Mouse (Mus musculus): ENCODE results near the gene Cfap46. TPM values are rescaled to one million over a fixed set of nuclear protein-coding genes. Genes with fewer than 3 reads are reported as not detected.

Gene Cfap46
- total RNA-seq, 2 experiments from 2014 or later: 3.3 to 4.0 TPM

DNA sequence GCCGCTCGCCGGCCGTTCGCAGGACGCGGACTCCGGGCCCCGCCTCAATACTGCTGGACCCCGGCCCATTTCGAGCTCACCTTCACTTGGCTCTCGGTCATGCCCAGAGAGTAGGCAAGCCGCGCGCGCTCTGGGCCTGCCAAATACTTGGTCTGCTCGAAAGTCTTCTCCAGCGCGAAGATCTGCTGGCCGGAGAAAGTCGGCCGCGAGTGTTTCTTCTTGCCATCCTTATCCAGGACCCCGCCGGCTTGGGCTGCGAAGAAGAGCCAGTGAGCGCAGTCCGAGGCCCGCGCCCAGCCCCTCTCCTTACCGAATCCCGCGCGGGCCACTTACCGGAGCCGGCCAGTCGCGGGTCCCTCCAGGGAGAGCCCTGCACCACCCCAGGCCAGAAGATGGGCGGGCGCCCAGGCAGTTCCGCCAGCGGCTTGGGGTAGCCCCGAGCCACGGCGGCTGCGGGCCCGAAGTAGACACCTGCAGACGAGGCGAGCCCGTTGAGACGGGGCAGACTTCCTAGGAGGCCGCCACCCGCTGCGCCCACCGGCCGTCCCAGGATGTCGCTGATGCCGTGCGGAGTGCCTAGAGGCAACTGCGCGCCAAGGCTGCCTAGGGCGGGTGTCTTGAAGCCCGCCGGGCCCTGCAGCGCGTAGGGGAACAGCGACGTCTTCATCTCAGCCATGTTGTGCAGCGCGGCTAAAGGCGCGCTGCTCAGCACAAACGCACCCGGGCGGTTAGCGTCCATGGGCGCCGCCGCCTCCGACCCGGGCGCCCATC, 101.6 kb downstream of the Cfap46 start:
- peak in 1 of 2 experiments; percentile 13 for DNase-seq (ENCODE audit: low spot score in 2 of 2)

DNA sequence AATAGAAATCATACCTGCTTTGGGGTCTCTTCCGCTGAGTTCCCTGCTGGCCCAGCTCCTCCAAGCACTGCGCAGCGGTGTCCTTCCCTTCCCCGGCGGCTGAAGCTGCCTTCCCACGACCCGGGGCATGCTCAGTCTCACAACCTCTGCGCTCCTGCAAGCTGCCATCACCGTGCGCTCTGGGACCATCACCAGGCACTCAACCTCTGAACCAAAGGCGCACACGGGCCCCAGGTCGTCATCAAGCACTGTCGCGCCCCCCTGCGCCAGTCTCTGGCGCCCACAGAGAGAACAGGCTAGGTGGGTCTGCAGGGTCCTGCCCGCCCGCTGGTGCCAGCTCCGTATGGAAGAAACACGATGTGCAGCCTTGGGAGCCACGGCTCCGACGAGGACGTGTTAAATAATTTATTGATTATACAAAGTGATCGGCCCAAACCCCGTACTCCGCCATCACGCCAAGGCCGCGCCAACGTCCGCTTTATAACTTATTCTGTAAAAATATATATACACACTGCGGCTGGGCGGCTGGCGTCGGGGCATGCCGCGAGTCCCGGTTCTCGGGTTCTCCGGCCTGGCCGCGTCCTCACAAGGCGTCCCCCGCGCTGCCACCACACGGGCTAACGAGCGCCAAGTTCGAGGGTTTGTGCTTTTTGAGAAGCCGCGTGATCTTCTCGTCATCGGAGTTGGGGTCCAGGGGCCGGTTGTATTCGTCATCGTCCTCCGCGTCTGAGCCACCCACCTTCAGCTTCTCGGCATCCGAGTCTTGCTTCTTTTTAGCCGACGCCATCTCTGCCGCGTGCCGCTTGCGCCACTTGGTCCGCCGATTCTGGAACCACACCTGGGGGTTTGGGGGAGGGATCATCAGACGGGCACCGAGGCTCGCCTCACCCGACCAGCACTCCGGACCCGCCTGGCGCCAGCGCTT, 102.5 kb downstream of the Cfap46 start:
- DNase-seq (ENCODE audit: low spot score in 2 of 2): peak in 1 of 2 experiments; percentile 15

- no peak for DNase-seq (ENCODE audit: low spot score in 2 of 2)
Measured at GRCm38 (mm10) chr7:139579261-139579905, 104.2 kb downstream of the Cfap46 start.

GRCm38 (mm10) chr7:139576064-139576686, 107.4 kb downstream of the Cfap46 start:
- no peak for DNase-seq (ENCODE audit: low spot score in 2 of 2)

DNA sequence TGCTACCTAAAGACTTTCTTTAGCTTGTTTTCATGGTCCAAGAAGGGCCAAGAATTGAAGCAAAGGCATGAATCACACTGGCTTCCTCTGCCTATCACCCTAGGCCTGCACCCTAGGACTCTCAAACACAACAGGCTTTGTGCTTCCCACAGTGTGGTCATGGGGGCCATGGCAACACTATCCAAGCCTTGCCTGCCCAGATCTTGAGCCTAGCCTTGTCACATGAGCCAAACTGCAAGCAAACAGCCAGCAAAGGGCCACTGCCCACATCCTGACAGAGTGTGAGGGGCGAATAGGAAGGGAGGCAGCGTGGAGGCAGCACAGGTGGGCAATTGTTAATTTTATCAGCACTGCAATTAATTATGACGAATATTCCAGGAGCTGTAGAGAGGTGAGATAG, 111.0 kb downstream of the Cfap46 start:
- no peak for DNase-seq (ENCODE audit: low spot score in 2 of 2)

GRCm38 (mm10) chr7:139570788-139571187, 112.8 kb downstream of the Cfap46 start:
- DNase-seq (ENCODE audit: low spot score in 2 of 2): no peak

DNA sequence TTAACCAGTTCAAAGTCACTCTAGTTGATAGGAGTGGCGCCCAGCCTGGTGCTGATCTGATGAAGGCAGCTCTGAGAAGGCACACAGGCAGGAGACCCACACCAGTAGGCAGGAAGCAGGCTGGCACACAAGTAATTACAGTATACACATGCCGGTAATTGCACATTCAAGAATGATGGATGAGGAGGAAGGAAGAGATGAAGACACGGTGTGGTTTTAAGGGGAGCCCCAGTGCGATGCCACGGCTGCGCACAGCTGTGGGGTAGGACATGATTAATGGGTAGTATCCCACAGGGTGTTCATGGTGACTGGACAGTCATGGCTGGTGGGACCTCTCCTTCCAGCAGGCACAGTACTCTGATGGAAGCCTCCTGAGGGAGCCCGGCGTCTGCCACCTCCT, 117.1 kb downstream of the Cfap46 start:
- no peak for DNase-seq (ENCODE audit: low spot score in 2 of 2)

DNA sequence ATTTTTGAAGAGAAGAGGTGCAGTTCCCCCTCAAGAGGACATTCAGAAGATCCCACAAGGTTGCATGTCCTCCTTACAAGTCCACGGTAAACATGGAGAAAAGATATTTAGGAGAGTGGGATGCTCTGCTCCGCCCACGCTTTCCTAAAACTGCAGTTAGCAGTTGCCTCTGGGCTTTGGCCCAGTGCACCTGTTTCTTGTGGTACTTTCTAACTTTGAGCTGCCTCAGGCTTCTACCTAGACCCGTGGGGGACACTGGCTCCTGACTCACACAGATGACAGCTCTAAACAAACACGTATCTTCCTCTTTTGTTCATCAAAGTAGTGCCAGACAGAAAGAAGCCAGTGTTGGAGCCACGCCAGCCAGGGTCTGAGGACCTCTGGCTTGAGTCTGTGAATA, 117.6 kb downstream of the Cfap46 start:
- DNase-seq (ENCODE audit: low spot score in 2 of 2): no peak

DNA sequence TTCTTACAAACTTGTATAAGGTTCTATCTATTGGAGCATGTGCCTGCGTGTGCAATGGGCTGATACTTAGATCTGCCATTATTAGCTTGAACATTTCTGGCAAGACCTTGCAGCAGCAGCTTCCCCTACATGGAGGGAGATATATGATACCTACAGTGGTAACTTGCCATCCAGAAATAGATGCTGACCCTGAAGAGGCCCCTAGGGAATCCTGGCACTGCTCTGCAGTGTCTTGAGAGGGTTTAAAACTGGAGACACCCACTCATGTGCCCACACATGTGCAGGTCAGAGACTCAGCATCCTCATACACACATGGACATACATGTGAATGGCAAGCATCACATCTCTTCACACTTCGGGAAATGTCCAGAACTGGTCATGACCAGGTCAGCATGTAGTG, 119.5 kb downstream of the Cfap46 start:
- DNase-seq (ENCODE audit: low spot score in 2 of 2): no peak

DNA sequence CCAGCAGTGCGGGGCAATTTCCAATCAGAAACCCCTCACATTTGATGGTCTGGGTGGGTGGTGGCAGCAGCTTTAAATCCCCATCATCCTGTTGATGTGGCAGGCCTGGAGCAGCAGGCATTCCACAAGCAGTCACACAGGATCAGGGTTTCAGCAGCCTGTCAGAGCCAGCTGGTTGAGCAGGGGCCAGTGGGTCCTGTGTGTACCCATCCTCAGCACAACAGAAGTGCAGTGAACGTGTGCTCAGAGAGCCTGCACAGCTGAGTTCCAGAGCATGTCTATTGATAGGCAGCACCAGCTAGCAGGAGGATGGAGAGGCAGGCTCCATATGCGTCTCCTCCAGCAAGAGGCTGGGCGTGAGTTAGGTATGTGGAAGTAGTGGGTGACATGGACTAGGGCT, 120.2 kb downstream of the Cfap46 start:
- DNase-seq (ENCODE audit: low spot score in 2 of 2): no peak

DNA sequence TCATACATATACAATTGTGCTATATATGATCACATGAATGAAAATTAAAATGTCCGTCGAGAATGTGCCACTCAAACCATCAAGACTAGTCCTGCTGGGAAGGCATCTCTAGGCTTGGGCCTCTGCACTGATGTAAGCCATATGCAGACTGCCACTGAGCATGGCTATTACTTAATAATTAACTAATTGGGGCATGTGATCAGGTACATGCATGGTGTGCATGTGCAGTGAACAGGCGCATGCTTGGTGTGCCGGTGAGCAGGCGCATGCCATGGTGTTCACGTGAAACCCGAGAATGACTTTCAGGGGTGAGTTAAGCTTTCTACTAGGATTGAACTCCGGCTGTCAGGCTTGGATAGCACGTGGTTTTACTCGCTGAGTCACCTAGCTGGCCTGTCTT, 124.0 kb downstream of the Cfap46 start:
- DNase-seq (ENCODE audit: low spot score in 2 of 2): no peak

DNA sequence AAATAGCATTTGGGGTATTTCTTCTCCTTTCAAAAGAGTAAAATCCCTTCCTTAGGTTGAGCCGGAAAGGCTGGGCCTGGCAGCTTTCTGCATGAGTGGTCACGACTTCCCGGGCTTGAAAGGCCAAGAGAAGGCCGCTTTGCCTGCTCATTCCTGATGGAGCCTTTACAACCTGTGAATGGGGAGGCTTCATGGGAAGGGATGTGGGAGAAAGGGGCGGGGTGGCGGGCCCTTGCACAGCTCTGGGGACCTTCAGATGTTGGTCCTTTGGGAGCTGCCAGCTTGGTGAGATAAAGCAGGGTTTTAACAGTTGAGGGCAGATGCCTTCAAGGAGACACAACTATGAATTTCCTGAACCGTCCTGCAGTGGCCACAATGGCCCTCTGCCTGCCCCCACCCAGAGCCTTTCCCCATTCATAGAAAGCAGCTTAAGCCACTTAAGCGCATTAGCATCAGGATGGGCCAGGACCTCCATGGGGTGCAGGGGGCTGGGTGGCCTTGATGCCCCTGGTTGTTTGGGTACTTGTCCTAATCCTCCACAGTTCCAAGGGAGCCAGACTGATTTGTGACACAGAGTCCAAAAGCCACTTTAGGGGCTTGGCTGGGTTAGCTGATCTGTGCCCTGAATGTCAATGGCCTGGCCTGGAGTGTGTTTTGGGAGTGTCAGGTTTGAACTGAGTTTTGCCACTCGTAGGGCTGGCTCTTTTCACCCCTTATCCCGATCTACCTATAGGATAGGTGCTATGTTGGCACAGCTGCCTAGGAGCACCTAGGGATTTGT, 126.7 kb downstream of the Cfap46 start:
- no peak for DNase-seq (ENCODE audit: low spot score in 2 of 2)

- DNase-seq (ENCODE audit: low spot score in 2 of 2): no peak
Measured at GRCm38 (mm10) chr7:139556331-139556730, 127.3 kb downstream of the Cfap46 start.

DNA sequence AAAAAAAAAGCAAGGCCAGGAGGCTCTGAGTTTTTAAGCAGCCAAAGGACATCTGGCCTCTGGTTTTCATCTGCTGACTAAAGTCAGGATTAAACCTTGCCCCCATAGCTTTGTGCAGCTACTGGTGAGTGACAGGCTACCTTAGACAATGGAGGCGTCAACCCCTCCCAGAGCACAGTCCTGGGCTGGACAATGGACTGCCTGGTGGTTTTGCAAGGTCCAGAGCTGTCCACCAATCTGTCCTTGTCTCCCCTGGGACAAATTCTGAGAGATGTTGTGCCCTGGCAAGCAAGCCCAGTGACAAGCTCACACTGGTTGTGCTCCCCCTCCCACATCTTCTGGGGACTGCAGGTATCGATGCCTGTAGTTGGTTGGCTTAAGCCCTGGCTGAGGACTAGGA, 132.1 kb downstream of the Cfap46 start:
- DNase-seq (ENCODE audit: low spot score in 2 of 2): no peak

Other genes starting within 250 kb of the Cfap46 start
- gene Nkx6-2, start 101.0 kb downstream of the Cfap46 start, total RNA-seq (2021): 1 to 10 TPM; 5.5 to 6.2 TPM
- gene Adgra1, start 150.4 kb upstream of the Cfap46 start, total RNA-seq (2021): 10 to 100 TPM; 57.0 to 71.9 TPM
- 10 to 100 TPM; 67.7 to 74.7 TPM for gene Kndc1, start 210.9 kb upstream of the Cfap46 start, total RNA-seq (2021)